Mouse (Mus musculus): ENCODE data around the gene Map3k7.

Gene Map3k7

GRCm38 (mm10) chr4:31963354-31964193, at the start of gene Map3k7:
Gene Map3k7 (plus strand): TSS chr4:31964097.
- DNase-seq, result peak; percentile 91

- no peak for DNase-seq
Measured at GRCm38 (mm10) chr4:31915114-31915513, 48.8 kb upstream of the Map3k7 start.

DNA sequence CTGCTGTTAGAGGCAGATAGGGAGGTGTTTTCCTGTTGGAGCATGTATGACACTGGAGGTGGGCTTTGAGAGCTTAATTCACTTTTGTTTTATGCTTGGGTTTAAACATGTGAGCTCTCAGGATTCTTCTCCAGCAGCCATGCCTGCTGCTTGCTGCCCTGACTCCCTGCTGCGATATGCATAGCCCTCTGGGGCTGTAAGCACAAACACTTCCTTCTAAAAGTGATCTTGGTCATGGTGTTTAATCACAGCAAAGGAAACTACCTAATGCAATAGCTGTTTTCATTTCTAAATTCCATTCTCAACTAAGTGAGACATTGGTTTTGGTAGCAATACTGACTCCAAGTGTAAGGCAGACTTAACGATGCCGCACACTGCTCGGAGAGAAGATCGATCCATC, 45.2 kb upstream of the Map3k7 start:
- DNase-seq, result no peak

DNA sequence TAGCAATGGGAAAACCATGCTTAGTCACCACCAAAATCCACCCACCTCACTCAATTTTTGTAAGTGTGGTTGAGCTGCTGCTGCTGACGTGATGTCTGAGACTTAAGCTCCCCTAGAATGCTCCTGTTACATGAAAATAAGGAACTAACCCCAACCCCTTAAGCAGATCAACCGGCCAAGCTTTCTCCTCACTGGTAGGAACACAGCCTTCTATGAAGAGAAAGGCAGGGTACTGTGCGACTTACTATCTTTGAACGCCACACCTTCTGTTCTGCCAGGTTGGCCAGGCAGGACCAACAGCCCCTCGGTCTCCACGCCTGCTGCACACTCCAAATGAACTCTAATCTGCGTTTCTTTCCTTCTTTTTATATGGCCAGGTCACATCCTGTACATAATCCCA, 41.7 kb upstream of the Map3k7 start:
- DNase-seq, result no peak

GRCm38 (mm10) chr4:31923437-31923836, 40.5 kb upstream of the Map3k7 start:
- DNase-seq, result no peak

GRCm38 (mm10) chr4:31924301-31925185, 39.4 kb upstream of the Map3k7 start:
- DNase-seq, result no peak

- DNase-seq, result no peak
Measured at GRCm38 (mm10) chr4:31933171-31933570, 30.7 kb upstream of the Map3k7 start.

- DNase-seq, result no peak
Measured at GRCm38 (mm10) chr4:31935831-31936306, 28.0 kb upstream of the Map3k7 start.

DNA sequence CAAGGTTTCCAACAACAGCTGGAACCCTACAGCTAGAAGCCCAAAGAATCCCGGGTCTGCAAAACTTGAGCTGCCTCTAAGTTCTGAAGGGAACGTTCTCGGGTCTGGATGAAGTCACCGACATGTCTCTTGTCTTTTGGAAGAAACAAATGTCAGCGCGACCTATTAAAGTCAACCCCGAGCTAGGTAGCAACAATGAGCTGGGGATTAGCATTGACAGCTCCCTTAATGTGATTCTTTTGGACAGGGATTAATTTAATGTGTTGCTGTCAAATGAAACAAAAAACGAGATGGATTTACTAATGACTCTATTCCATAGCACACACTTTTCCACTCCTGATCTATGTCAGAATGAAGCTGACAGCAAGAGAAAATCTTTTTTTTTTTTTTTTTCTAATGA, 27.5 kb upstream of the Map3k7 start:
- no peak for DNase-seq

DNA sequence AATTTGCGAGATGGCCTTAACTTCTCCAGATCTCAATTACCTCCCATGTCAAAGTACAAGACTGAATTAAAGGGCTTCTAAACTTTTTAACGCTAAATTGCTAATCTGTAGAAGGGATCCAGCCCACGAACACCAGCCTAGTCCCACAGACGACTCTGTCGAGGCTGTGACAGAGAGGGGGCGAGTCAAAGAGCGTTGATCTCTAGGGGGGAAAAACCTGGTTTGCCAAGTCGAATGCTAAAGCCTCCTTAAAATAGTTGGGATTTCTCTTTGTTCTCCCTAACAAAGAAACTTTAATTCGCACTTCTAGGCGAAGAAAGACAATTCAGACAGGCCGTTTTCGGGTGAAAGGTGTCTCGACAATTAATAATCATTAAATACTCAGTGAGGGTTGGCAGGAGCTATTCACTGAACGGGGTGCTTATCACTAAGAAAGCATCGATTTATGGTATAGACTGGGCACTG, 27.0 kb upstream of the Map3k7 start:
- DNase-seq, result no peak

DNA sequence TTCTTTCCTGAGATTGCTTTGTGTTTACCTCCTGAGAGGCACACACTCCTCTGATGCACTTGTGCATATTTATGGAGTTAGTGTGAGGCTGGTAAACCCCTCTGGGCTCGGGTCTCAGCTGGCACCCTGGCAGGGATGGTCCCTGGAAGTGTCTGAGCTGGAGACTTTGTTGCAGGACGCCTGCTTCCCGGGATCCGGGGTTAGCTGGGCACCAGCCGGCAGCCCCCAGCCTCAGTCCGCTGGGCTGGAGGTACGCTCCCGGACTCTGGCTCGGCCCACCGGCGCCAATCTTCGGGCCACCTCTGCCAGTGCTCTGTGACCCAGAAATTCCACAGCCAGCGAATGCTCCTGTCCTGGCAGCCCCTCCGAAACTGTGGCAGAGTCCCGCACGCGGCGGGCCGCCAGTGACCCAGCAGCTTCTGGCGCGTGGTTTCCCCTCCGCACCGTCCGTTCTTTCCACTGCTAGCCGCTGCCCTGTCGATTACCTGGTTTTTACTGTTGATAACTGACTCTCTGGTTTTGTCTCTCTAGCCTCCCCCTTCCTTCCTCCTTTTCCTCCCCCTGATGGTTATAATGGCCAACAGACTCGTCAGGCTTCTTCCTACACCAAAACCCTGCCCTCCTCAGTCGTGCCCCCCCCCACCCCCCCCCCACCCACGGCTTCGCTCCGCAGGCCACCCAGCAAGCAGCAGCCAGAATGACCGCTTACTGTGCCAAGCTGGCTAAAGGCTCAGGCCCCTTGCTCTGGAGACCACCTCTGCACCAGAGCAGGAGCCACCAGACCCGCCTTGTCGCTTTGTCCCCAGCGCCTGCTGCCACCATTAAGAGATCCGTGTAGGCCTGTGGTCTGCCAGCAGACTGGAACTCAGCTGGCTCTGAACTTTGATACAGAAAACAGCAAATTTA, 26.3 kb upstream of the Map3k7 start:
- DNase-seq, result no peak

DNA sequence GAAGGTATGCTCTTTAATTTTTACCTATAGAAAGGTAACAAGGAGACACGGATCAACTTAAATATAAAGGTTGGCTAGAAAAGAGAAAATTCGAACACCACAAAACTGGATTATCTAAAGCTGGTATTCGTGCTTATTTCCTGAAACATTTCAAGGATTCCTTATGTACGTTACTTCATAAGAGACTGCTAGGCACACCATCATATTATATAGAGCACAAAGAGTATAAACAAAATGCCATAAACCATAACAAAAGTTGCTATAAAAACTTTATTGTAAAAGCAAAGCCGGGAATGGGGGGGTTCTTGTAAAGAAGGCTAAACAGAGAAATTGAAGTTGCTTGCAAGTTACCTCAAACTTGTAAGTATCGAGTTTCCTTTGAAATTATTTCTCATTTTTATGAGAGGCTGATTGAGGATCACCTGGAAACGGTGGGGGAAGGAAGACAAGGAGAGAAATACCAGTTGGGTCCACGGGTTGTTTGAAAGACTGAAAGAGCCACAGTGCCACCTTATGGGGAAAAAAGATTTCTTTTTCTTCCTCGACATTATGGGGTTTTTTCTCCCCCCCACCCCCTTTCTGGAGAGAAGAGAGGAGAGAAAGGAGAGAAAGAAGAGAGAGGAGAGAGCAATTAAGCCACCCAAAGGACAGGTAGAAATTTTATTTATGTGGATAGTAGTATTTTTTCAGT, 25.3 kb upstream of the Map3k7 start:
- DNase-seq, result no peak

GRCm38 (mm10) chr4:31941616-31942015, 22.3 kb upstream of the Map3k7 start:
- no peak for DNase-seq

DNA sequence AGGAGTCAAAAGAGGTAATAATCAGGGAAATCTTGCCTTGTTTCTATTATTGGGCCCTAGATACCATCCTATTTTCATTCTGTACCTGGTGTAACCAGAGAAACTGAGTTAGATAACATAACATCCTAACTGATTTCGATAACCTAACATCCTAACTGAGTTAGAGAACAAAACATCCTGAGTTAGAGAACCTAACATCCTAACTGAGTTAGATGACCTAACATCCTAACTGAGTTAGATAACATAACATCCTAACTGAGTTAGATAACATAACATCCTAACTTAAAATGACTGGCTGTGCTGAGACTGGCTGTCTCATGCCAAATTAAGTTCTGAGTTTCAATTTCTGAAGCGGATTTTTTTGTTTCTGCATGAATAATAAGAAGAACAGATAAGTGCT, 20.9 kb upstream of the Map3k7 start:
- no peak for DNase-seq

GRCm38 (mm10) chr4:31964194-31964875, 438 bp downstream of the Map3k7 start:
- no peak for DNase-seq

DNA sequence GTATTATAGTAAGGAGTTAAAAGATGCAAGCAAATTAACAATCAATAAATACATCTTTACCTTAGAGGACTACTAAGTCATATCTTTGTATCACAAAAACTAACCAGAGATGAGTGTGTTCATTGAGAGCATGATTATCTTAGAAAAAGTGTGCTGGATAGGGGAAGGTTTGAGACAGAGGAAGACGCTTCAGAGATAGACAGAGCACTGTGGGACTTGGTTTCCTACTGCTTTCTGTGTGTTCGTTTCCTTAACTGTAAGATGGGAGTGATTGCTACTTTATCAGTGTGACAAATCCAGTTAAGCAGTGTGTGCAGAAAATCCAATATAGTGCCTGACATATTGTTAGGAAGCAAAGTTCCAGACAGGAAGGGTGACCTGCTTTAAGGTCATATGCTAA, 1.3 kb downstream of the Map3k7 start:
- no peak for DNase-seq

GRCm38 (mm10) chr4:31971437-31971836, 7.5 kb downstream of the Map3k7 start:
- no peak for DNase-seq

DNA sequence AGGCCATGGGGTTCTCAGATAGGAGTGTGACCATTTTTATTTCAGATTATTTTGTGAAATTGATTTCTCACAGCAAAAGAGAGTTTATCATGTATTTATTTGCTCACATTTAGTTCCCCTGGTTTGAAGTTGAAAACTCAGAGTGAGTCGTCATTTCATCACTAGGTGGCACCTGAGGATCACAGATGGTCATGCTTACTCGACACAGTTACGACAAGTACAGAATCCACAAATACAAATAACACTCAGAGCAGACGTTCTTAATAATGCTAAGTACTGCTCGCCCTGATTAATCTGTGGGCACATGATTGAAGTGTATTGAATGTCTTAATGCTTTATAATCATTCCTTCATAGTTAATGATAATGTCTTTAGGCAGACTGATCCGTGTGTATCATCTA, 8.3 kb downstream of the Map3k7 start:
- no peak for DNase-seq

- DNase-seq, result no peak
Measured at GRCm38 (mm10) chr4:31975260-31975950, 11.5 kb downstream of the Map3k7 start.

GRCm38 (mm10) chr4:31981863-31982262, 18.0 kb downstream of the Map3k7 start:
- no peak for DNase-seq

- DNase-seq, result no peak
Measured at GRCm38 (mm10) chr4:31993386-31993785, 29.5 kb downstream of the Map3k7 start.

All from cerebellum, adult 11-12 months (tissue).